Mouse (Mus musculus) left cerebral cortex, postnatal 25 days (tissue): ENCODE measurements at regions not wholly inside any gene's neighbourhood (a gene's known extent, or its start where the extent isn't known, plus 50 kb on each side); places are given as distances from the start of the nearest gene placed in this dataset.
"Not testable (repeated sequence)": the region's sequence is repeated elsewhere in the genome, so short reads cannot be mapped to it uniquely, and the experiment has no call there.

Experiments
- DNase-seq, 2 experiments: peaks; one replicate each; pipeline ENCODE4 v3.0.0; 2022; ENCODE audit warnings: low spot score in 2 of 2, mixed read lengths in 1 of 2
- intact Hi-C: fragments of 180-260 bp; cut with DNase I; formaldehyde crosslinking; loops from one replicate; pipeline ENCODE4 v1.15.1; 2025

DNA sequence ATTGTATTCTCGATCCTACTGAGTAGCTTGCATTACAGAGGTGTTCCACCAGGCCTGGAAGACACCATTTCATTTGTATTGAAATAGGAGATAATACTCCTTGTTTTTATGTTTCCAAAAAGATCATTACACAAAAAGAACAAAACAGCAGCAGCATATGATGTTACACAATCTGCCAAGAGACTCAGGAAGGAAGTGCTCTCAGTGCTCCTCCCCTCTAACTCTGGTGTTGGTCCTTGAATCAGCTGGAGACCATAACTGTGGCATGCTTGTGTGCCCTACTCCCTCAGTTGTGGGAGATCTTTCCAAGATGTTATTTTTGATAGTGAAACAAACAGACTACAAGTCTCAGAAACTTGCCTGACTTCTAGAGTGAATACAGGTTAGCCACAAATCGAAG lies 200.8 kb upstream of the Pbx1 start:
- intact Hi-C loops, result no loop called here
- DNase-seq, result no peak

GRCm38 (mm10) chr1:168631979-168632378 lies 199.9 kb upstream of the Pbx1 start:
- no peak for DNase-seq
- intact Hi-C loops, result no loop called here

DNA sequence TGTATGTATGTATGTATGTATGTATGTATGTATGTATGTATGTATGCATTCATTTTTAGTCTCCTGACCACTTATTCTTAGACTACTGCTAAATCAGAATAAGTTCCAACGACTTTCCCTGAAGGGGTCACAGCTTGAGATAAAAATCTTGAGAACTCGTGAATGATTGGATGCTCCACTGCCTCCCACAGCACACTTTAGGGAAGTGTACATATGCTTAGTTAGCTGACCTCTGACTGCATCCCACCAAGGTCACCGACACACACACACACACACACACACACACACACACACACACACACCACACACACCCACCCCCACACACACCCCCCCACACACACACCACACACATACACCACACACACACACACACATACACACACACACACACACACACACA lies 169.9 kb upstream of the Pbx1 start:
- intact Hi-C loops, DNase-seq: not testable (repeated sequence)

DNA sequence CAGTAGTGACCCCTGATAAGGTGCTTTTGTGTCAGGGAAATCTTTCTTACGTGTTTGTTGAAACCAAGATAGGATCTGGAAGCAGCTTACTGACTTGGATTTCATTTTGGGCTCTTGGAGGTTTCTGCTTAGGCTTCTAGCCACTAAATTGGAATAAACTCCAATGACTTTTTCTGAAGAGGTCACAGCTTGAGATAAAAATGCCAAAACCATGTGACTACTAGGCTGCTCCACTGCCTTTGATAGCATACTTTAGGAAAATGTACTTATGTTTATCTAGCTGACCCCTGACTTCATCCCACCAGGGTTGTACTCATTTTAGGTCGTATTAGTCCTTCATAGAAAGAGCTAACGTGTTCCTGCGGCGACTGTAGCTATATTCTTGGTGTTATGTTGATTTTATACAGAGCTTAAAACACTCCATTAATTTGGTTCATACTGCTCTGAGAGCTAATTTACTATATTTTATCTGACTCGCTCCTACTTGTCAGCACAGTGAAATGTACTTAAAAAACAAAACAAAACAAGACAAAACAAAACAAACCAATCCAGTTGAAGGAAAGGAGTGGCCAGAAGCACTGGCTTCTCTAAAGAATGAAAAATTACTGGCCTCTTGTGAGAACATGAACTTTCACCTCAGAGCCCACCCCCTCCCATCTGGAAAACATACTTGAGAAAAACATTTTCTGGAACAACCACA lies 168.5 kb upstream of the Pbx1 start:
- intact Hi-C loops, result no loop called here
- no peak for DNase-seq

DNA sequence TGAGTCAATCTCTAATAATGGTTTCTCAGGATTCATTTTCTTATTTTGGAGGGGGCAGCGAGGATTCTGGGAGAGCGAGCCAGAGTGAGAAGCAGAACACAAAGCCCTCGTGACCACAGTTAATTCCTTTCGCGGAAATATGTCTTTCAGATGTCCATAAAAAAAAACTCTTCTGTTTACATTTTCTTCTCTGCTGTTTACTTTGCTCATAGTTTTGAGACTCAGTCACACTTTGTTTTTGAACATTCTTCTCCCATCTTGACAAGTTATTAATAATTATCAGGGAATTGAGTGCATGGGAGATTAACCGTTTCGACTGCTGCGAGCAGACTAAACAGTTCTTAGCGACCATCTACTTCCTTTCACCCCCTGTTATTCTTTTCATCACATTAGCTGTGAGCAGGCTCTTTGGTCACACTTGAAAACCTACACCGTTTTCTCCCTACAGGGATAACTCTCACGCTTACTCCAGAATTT lies 166.2 kb upstream of the Pbx1 start:
- DNase-seq, result no peak
- intact Hi-C loops, result no loop called here

GRCm38 (mm10) chr1:168597495-168597894 lies 165.4 kb upstream of the Pbx1 start:
- intact Hi-C loops, result no loop called here
- no peak for DNase-seq

- intact Hi-C loops, result no loop called here
- peak in 1 of 2 experiments; percentile 33 for DNase-seq
These were observed 152.1 kb upstream of the Pbx1 start for GRCm38 (mm10) chr1:168584137-168584536.

GRCm38 (mm10) chr1:168582434-168582833 lies 150.4 kb upstream of the Pbx1 start:
- no peak for DNase-seq
- intact Hi-C loops, result no loop called here

DNA sequence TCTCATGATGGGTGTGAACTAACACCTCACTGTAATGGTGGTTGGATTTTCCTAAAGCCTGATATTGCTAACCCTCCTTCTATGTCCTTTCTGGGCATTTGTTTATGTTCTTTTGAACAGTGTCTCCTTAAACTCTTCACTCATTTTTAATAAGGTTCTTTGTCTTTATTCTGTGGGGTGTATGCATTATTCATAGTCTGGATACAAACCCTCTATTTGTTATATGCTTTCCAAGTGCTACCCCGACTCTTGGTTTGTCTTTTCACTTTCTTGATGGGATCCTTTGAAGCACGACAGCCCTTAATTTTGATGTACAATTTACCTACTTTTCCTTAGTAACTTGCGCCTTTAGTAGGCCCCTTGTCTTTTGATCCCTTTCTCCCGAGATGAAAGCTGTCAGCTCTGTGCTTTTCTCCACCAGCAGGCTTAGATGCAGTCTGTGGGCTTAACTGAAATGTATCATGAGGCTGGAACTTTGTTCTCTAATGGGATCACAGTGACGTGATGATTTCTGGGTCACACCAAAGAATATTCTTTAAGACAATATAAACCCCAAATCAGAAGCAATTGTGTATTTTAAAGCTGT lies 138.0 kb upstream of the Pbx1 start:
- intact Hi-C loops, result no loop called here
- DNase-seq, result no peak

DNA sequence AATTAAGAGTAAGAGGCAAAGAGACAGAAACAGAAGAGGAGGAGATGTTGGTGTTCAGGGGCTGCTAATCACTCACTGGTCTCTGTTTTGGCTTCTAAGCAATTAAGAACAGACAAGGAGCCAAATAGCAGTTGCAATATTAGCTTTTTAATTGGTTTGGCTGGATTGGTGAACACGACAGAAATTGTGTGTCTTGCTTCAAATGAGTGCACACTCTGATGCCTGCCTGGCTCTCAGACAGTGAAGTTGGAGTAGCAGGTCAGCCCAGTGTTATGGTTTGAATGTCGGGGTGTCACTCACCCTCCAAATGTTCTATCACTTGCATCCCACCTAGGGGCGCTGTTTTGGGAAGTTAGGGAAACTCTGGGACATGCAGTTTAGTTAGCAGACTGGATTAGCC lies 120.3 kb upstream of the Pbx1 start:
- DNase-seq, result no peak
- intact Hi-C loops, result no loop called here

DNA sequence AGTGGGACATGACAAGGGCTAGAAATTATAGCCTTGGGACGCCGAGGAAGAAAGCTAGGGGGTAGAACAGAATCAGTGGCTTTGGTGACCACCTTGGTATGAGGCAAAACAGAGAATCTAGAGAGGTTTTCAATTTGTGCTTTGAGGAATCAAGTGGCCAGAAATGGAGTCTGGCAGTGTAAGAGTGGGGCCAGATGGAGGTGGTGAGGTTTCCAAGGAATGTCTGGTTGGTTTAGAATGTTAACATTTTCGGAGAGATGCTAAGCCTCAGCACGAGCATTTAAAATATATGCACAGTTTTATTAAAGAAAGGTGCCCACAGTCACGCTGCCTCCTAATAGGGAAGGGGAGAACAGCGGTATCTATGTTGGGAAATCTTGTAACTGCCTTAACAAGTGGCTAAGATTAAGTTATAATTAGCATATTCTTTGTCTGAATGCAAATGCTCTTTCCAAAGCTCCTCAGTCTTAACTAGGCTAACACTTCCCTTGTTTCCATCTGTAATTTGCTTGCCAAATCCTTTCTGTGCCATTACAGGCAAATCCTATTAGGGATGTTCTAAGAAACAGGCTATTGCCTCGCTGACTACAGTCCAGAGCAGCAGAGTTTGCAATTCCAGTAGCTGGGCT lies 117.9 kb upstream of the Pbx1 start:
- DNase-seq, result peak; percentile 11 to 69
- intact Hi-C loops, result no loop called here

- DNase-seq, result no peak
- intact Hi-C loops, result no loop called here
These were observed 114.1 kb upstream of the Pbx1 start for GRCm38 (mm10) chr1:168546156-168546555.

GRCm38 (mm10) chr1:168545072-168545780 lies 113.2 kb upstream of the Pbx1 start:
- intact Hi-C loops, result no loop called here
- DNase-seq, result no peak

GRCm38 (mm10) chr1:168541231-168541630 lies 109.2 kb upstream of the Pbx1 start:
- intact Hi-C loops, result no loop called here
- DNase-seq, result no peak

DNA sequence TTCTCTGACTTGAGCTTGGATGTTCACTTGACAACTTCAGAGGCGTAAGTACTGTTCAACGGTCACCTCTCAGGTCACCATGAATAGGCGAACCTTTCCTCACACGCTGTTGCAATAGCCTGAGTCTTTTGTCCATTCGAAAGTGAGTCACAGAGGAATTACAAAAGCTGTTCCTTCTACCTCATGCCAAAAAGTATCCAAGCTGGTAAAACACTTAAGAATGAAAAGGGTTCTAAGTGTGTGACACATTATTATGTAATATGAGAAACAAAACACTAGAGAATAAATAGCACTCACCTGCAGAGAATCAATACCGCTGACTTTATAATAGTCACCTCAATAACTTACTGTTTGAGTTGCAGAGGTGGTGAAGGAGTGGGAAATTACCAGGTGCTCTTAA lies 86.0 kb upstream of the Pbx1 start:
- intact Hi-C loops, result no loop called here
- DNase-seq, result no peak

DNA sequence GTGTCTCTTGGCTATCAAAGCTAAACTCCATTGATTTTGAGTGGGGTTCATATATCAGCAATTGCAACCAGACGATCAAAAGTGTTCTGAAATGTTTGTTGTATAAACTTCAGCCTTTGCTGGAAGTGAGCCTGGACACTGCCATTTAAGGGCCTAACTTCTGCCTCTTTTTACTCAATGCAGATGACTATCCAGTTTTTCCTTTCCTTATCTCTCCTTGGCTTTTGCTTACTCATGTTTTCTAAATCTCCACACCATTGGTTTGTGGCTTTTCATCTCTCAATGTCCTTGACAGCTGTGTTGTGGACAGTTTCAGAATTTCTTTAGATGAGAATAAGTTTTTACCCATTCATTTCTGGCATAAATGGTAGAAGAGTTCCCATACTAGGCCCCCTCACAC lies 74.3 kb upstream of the Pbx1 start:
- intact Hi-C loops, result no loop called here
- no peak for DNase-seq

- no peak for DNase-seq
- intact Hi-C loops, result no loop called here
These were observed 72.7 kb upstream of the Pbx1 start for GRCm38 (mm10) chr1:168504773-168505172.

DNA sequence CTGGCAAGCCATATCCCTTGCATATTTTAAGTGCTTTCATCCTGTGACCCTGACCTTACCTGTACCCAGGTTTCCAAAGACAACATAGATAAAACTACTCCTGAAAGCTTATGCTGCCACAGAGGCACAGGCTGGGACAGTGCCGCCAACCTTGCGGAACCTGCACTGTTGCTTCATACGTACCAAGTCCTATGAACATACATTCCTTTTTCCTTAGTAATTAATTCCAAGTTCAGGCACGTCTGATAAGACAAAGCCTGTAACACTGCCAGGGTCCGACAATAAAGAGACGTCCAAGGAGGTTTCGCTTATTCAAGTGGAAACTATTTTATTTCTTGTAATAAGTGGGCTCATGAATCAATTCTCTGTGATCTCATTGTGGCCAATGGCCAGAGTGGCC lies 70.2 kb upstream of the Pbx1 start:
- no peak for DNase-seq
- intact Hi-C loops, result no loop called here

GRCm38 (mm10) chr1:168501375-168502169 lies 69.5 kb upstream of the Pbx1 start:
- intact Hi-C loops, result no loop called here
- no peak for DNase-seq

DNA sequence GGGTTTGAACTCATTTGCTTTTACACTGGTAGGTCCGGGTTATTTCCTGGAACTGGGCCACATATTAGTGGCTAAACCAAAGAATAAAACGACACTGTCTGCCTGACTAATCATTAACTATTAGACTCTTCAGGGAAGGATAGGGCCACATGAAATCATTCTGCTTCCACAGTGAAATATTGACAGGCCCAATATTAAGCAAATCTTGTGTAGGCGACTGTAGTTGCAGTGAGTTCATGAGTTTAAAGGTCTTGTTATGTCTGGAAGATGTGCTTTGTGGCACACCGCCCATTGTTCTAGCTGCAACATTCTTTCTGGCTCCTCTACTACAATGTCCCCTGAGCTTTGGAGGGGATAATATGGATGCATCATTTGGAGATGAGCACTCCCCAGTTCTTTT lies 65.7 kb upstream of the Pbx1 start:
- intact Hi-C loops, result no loop called here
- no peak for DNase-seq
